Mouse (Mus musculus): ENCODE results near the gene Xirp1. TPM values are rescaled to one million over a fixed set of nuclear protein-coding genes. Genes with fewer than 3 reads are reported as not detected.

Xirp1 gene
- polyA plus RNA-seq, 1 experiment from 2014 or later: 0.06 TPM

- Histone ChIP-seq H3K9me3 (no peaks in the 10 kb centered on the region), H3K27ac (replicated peaks) (no peak overlapping the region), H3K4me3 (peak overlapping the region; percentile 29), H3K4me1 (replicated peaks) (peaks cover 10% of the 10 kb centered on the region; the same call in 1 of the 2 replicates), H3K9ac (peak overlapping the region; percentile 61), H3K27me3 (peaks cover 13% of the 10 kb centered on the region), H3K36me3 (no peaks in the 10 kb centered on the region), H3K4me2 (peak overlapping the region; percentile 56)
- peak; percentile 65; the same call in 1 of the 2 replicates for ATAC-seq (ENCODE audit: low read depth)
- 10% methylated on average over 31 of the region's 31 CpGs for WGBS
These were observed 21.3 kb downstream of the Xirp1 start for GRCm38 (mm10) chr9:120001945-120002725.

GRCm38 (mm10) chr9:120000761-120001160 is 22.6 kb downstream of the Xirp1 start:
- Histone ChIP-seq H3K9ac (no peak overlapping the region), H3K9me3 (no peaks in the 10 kb centered on the region), H3K27ac (replicated peaks) (no peak overlapping the region), H3K4me1 (replicated peaks) (peaks cover 10% of the 10 kb centered on the region; the same call in 1 of the 2 replicates), H3K4me3 (no peak overlapping the region), H3K36me3 (no peaks in the 10 kb centered on the region), H3K27me3 (peaks cover 13% of the 10 kb centered on the region), H3K4me2 (no peak overlapping the region)
- WGBS: 80% methylated on average over 5 of the region's 5 CpGs
- ATAC-seq (ENCODE audit: low read depth): no peak

DNA sequence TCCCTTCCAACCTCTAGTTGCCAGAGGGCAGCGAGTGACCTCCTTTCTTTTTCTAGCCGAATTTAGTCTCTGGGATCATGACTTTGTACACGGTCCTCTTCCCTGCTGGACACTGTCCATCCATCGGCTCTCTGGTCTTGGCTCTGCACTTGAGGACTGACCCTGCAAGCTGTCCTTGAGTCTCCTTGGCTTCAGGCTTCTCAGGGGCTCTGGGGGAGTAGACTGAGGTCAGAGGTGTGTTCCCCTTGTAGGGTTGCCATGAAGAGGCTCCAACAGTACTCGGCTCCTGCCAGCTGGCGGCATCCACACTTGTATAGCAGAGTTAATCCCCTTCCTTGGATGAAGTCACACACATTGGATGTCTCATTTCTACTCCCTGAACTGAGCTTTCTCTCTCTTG is 23.8 kb downstream of the Xirp1 start:
- H3K36me3 ChIP-seq: no peaks in the 10 kb centered on the region
- no peak overlapping the region for H3K4me3 ChIP-seq
- H3K9me3 ChIP-seq: no peaks in the 10 kb centered on the region
- no peak for ATAC-seq (ENCODE audit: low read depth)
- 83% methylated on average over 6 of the region's 6 CpGs for WGBS
- no peak overlapping the region for H3K9ac ChIP-seq
- peaks cover 13% of the 10 kb centered on the region for H3K27me3 ChIP-seq
- no peak overlapping the region for H3K27ac ChIP-seq (replicated peaks)
- peaks cover 10% of the 10 kb centered on the region; the same call in 1 of the 2 replicates for H3K4me1 ChIP-seq (replicated peaks)
- no peak overlapping the region for H3K4me2 ChIP-seq

DNA sequence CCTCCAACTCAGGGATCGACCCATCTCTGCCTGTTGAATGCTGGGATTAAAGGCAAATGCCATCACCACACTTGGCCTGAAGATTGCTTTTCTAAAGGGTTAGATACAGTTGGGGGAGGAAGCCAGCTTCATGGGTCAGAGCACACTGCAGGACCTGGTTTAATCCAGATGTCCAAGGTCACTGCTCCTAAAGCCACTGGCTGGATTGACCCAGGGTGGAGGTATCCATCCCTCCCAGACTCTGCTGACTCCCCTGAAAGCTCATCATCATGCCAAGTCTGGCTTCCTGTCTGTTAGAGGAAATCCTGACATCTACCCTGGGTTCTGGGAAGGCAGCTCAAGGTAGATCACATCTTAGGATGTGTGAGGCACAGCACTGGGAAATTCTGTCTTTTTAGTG is 24.6 kb downstream of the Xirp1 start:
- Histone ChIP-seq H3K36me3 (no peaks in the 10 kb centered on the region), H3K9me3 (no peaks in the 10 kb centered on the region), H3K9ac (no peak overlapping the region), H3K4me3 (no peak overlapping the region), H3K4me1 (replicated peaks) (peaks cover 10% of the 10 kb centered on the region; the same call in 1 of the 2 replicates), H3K27me3 (peaks cover 13% of the 10 kb centered on the region), H3K4me2 (no peak overlapping the region), H3K27ac (replicated peaks) (no peak overlapping the region)
- 82% methylated on average over 1 of the region's 1 CpGs for WGBS
- ATAC-seq (ENCODE audit: low read depth): no peak

DNA sequence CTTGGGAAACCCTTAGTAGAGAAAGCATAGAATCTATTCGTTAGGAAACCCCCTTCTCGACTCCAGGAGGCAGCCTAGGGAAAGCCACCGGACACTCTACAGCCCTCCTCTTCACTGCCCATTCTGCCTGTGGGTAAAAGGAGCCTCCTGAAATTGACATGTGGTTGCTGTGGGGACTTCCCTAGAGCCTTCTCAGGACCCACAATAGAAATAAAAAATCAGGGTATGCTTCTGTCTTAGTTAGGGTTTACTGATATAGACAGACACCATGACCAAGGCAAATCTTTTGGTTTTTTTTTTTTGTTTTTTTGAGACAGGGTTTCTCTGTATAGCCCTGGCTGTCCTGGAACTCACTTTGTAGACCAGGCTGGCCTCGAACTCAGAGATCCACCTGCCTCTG is 27.3 kb downstream of the Xirp1 start:
- peaks cover 15% of the 10 kb centered on the region for H3K27me3 ChIP-seq
- H3K36me3 ChIP-seq: no peaks in the 10 kb centered on the region
- no peaks in the 10 kb centered on the region for H3K9me3 ChIP-seq
- ATAC-seq (ENCODE audit: low read depth): no peak
- no peak overlapping the region for H3K4me3 ChIP-seq
- 92% methylated on average over 4 of the region's 4 CpGs for WGBS
- no peak overlapping the region for H3K4me2 ChIP-seq
- H3K27ac ChIP-seq (replicated peaks): no peak overlapping the region
- no peak overlapping the region for H3K9ac ChIP-seq
- no peaks in the 10 kb centered on the region for H3K4me1 ChIP-seq (replicated peaks)

DNA sequence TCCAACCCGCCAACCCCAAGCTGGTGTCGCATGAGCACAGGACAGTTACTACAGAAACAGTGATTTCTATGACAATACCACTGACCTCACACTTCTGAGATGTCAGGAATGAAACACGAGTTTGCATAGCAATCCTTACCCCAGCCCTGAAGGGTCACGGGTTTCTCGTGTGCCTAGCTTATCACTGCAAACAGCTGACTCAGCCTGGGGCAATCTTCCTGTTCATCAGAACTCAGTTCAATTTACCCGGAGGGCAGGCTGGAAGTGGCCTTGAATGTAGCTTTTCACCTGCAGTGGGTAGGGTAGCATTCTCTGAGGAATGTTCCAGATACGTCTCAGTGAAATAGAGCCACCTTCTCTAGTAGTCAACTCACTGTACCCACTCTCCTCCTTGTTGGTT is 29.2 kb downstream of the Xirp1 start:
- no peaks in the 10 kb centered on the region for H3K36me3 ChIP-seq
- H3K4me2 ChIP-seq: no peak overlapping the region
- ATAC-seq (ENCODE audit: low read depth): no peak
- H3K9me3 ChIP-seq: no peaks in the 10 kb centered on the region
- H3K27ac ChIP-seq (replicated peaks): no peak overlapping the region
- no peak overlapping the region for H3K9ac ChIP-seq
- WGBS: 75% methylated on average over 7 of the region's 7 CpGs
- no peaks in the 10 kb centered on the region for H3K4me1 ChIP-seq (replicated peaks)
- H3K27me3 ChIP-seq: peaks cover 5% of the 10 kb centered on the region
- no peak overlapping the region for H3K4me3 ChIP-seq

DNA sequence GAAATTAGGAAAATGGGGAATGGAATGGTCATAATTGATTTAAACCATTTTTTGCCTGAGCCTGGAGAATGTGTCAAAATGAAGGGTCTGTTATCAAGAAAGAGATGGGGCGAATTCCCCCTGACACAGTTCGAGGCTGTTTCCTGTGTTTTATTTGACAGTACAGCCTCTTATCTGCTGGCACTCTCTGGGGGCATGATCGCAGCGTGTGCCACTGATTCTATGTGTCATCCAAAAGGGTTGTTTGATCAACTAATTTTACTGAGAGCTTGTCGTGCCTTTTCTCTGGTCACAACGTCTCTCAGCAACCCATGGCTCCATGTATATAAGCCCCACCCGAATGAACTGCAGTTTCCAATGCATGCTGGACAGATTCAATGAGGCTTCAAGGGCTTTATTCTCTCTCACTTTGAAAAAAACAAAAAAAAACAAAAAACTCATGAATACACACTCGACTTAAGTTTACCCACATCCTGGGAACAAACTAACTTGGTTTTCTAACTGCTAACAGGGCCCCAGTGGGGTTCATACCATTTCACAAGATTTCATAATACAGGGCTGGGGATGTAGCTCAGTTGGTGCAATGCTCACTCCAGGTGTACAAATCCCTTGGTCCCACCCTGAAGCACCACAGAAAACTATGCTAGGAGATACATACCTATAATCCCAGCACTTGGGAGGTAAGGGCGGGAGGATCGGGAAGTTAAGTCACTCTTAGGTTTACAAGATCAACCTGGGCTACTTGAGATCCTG is 30.1 kb downstream of the Xirp1 start:
- Histone ChIP-seq H3K27ac (replicated peaks) (no peak overlapping the region), H3K9me3 (no peaks in the 10 kb centered on the region), H3K4me3 (no peak overlapping the region), H3K4me2 (no peak overlapping the region), H3K9ac (no peak overlapping the region), H3K4me1 (replicated peaks) (no peaks in the 10 kb centered on the region), H3K27me3 (peaks cover 5% of the 10 kb centered on the region), H3K36me3 (no peaks in the 10 kb centered on the region)
- WGBS: 84% methylated on average over 10 of the region's 10 CpGs
- ATAC-seq (ENCODE audit: low read depth): no peak

GRCm38 (mm10) chr9:119991310-119991709 is 32.1 kb downstream of the Xirp1 start:
- ATAC-seq (ENCODE audit: low read depth): no peak
- peaks cover 9% of the 10 kb centered on the region for H3K27me3 ChIP-seq
- 31% methylated on average over 5 of the region's 5 CpGs for WGBS

GRCm38 (mm10) chr9:119988304-119988703 is 35.1 kb downstream of the Xirp1 start:
- Histone ChIP-seq H3K27ac (replicated peaks) (no peak overlapping the region), H3K9ac (no peak overlapping the region)
- WGBS: 39% methylated on average over 7 of the region's 7 CpGs

More at GRCm38 (mm10) chr9:119991310-119991709, 32.1 kb downstream of the Xirp1 start:
- no peaks in the 10 kb centered on the region for H3K36me3 ChIP-seq
- H3K9ac ChIP-seq: no peak overlapping the region
- no peaks in the 10 kb centered on the region for H3K9me3 ChIP-seq
- no peak overlapping the region for H3K4me2 ChIP-seq
- H3K27ac ChIP-seq (replicated peaks): no peak overlapping the region
- no peaks in the 10 kb centered on the region for H3K4me1 ChIP-seq (replicated peaks)
- H3K4me3 ChIP-seq: no peak overlapping the region

DNA sequence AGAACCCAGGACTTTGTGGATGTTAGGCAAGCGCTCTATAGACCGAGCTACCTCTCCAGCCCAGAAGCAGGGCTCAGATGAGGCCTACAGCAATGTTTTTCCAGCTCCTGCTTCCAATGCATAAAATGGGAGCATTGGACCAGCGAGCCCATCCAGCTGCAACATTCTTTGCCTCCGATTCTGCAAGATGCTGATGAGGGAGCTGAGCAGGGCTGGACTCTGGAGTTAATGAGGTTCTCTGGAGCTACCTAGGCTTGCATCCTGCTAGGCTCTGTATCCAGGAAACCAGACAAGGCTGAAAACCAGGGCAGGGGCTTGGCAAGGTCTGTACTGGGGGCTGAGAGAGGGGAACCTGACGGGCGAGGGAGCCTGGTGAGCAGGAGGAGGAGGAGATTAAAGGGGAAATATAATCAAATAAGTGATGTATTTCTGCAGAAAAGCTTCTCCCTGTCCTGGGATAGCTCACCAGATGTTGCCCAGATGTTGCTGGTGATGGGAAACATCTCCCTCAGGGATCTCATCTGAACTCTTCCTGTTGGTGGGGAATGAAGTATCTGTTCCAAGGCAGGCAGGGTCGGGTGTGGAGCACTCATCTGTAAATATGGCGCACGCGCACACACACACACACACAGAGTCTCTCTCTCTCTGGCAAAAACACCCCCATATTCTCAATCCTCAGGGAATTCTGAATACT is 37.4 kb downstream of the Xirp1 start:
- peaks cover 29% of the 10 kb centered on the region for H3K27me3 ChIP-seq
- no peak overlapping the region for H3K4me3 ChIP-seq
- no peak overlapping the region for H3K27ac ChIP-seq (replicated peaks)
- no peak overlapping the region for H3K4me2 ChIP-seq
- 77% methylated on average over 10 of the region's 10 CpGs for WGBS
- H3K36me3 ChIP-seq: no peaks in the 10 kb centered on the region
- no peak for ATAC-seq (ENCODE audit: low read depth)
- peaks cover 34% of the 10 kb centered on the region for H3K4me1 ChIP-seq (replicated peaks)
- H3K9ac ChIP-seq: no peak overlapping the region
- H3K9me3 ChIP-seq: no peaks in the 10 kb centered on the region

More at GRCm38 (mm10) chr9:119988304-119988703, 35.1 kb downstream of the Xirp1 start:
- Histone ChIP-seq H3K36me3 (no peaks in the 10 kb centered on the region), H3K4me2 (no peak overlapping the region), H3K4me3 (no peak overlapping the region), H3K9me3 (no peaks in the 10 kb centered on the region), H3K27me3 (peaks cover 20% of the 10 kb centered on the region), H3K4me1 (replicated peaks) (peaks cover 11% of the 10 kb centered on the region)
- ATAC-seq (ENCODE audit: low read depth): no peak

DNA sequence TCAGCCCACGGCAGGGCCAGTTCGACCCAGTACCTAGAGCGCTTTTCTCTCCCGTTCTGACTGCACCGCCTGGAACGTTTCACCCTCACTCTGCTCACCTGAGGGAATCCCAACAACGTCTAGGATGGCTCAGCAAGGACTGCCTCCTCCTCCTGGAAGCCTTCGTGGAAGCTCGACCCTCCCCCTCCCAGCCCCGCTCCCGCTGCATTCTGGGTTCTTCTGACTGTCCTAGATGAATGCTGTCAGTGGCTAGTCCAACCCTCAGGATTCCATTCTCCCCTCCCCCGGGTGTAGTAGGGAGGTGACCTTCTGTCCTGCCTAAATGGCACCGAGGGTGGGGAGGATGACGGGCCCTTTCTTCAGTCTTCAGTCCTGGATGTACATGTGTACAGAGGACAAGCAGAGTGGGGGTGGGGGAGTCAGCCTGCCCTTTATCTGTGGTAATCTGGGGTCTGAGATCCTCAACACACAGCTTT is 38.8 kb downstream of the Xirp1 start, which contains the start of gene Csrnp1:
TSS of gene Csrnp1 (minus strand) at position 123 of the 476 bp plus-strand sequence.
- no peaks in the 10 kb centered on the region for H3K36me3 ChIP-seq
- ATAC-seq (ENCODE audit: low read depth): no peak
- peak within 1 kb of the TSS; percentile 75 for H3K9ac ChIP-seq
- H3K9me3 ChIP-seq: no peaks in the 10 kb centered on the region
- WGBS: 10% methylated on average over 14 of the region's 14 CpGs
- H3K4me3 ChIP-seq: peak within 1 kb of the TSS; percentile 60
- no peak within 1 kb of the TSS for H3K27ac ChIP-seq (replicated peaks)
- peak within 1 kb of the TSS; percentile 87 for H3K4me2 ChIP-seq
- H3K4me1 ChIP-seq (replicated peaks): peaks cover 44% of the 10 kb centered on the region
- H3K27me3 ChIP-seq: peaks cover 32% of the 10 kb centered on the region

Data from neural tube, embryonic 13.5 days (tissue).